Mouse (Mus musculus): ENCODE data around the gene Itpripl2. TPM values are rescaled to one million over a fixed set of nuclear protein-coding genes. Genes with fewer than 3 reads are reported as not detected.

Itpripl2 gene
- polyA plus RNA-seq, 1 experiment from 2014 or later: 7.2 TPM

GRCm38 (mm10) chr7:118503844-118504243 lies 12.1 kb upstream of the Itpripl2 start:
- H3K4me3 ChIP-seq (replicated peaks): no peak overlapping the region
- H3K36me3 ChIP-seq: no peaks in the 10 kb centered on the region
- no peak; the same call in 1 of the 2 replicates for ATAC-seq (ENCODE audit: insufficient number of reproducible peaks, low FRiP score, low TSS enrichment, low read depth)
- H3K4me2 ChIP-seq (replicated peaks): no peak overlapping the region
- H3K9me3 ChIP-seq (replicated peaks): no peaks in the 10 kb centered on the region
- H3K9ac ChIP-seq: no peak overlapping the region
- no peaks in the 10 kb centered on the region for H3K4me1 ChIP-seq
- 52% methylated on average over 4 of the region's 4 CpGs for WGBS
- H3K27me3 ChIP-seq: no peaks in the 10 kb centered on the region
- no peak overlapping the region for H3K27ac ChIP-seq (replicated peaks)

DNA sequence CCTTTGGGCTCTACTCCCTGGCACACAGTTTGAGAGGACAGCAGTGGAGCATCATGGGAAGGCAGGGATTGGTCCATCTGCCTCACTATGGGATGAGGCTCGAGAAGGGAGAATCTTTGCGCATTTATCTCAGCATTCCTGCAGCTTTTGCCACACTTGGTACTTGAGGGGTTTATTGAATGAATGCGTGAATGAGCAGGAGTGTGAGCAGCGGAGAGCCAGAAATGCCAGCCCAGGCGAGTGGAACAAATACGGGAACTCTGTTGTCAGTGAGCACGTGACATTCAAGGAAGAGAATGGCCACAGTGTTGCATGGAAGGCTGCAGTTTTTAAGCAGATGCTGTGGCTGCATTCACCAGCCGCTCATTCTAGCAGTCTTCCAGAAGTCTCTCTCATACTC lies 10.6 kb upstream of the Itpripl2 start:
- Histone ChIP-seq H3K27ac (replicated peaks) (no peak overlapping the region), H3K4me3 (replicated peaks) (no peak overlapping the region), H3K4me1 (no peaks in the 10 kb centered on the region), H3K27me3 (no peaks in the 10 kb centered on the region), H3K36me3 (no peaks in the 10 kb centered on the region), H3K9ac (no peak overlapping the region), H3K9me3 (replicated peaks) (no peaks in the 10 kb centered on the region), H3K4me2 (replicated peaks) (no peak overlapping the region)
- ATAC-seq (ENCODE audit: insufficient number of reproducible peaks, low FRiP score, low TSS enrichment, low read depth): no peak
- WGBS: 74% methylated on average over 8 of the region's 8 CpGs

GRCm38 (mm10) chr7:118499784-118500435 lies 8.1 kb upstream of the Itpripl2 start:
- ATAC-seq (ENCODE audit: insufficient number of reproducible peaks, low FRiP score, low TSS enrichment, low read depth): no peak
- Histone ChIP-seq H3K4me3 (replicated peaks) (no peak overlapping the region), H3K27ac (replicated peaks) (no peak overlapping the region), H3K36me3 (no peaks in the 10 kb centered on the region), H3K4me2 (replicated peaks) (no peak overlapping the region), H3K9me3 (replicated peaks) (no peaks in the 10 kb centered on the region), H3K4me1 (no peaks in the 10 kb centered on the region), H3K9ac (no peak overlapping the region), H3K27me3 (no peaks in the 10 kb centered on the region)
- WGBS: 50% methylated on average over 7 of the region's 7 CpGs

DNA sequence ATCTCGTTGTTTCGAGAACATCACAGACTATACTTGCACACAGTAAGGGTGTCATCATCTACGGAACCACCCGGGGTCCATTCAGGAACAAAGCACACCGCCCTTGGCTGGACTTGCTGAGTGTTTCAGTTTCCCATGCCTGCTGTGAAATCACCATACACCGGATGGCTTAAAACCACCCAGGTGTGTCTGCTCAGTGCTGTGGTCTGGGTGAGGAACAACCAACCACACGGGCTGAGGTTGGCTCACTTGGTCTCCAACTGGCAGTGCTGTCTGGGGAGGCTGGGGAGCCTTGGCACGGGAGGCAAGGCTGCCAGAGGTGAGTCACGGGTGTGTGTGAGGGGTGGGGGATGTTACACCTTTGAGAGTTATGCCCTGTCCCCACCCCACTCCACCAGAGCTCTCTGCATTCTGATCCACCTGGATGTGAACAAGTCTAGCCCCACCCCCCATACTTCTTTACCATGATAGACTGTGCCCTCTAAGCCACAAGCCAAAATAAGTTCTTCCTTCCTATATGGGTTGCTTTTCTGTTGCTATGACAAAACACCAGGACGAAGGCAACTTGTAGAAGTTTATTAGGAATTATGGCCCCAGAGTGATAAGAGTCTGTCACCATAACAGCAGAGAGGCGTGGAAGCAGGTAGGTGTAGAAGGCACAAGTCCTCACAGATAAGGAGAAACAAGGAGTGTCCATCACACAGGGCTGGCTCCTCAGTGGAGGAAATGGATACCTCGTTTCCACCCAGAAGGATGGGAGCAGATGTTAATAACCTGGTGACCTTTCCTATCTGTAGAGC lies 7.4 kb upstream of the Itpripl2 start:
- ATAC-seq (ENCODE audit: insufficient number of reproducible peaks, low FRiP score, low TSS enrichment, low read depth): no peak
- 84% methylated on average over 12 of the region's 12 CpGs for WGBS
- no peak overlapping the region for H3K4me3 ChIP-seq (replicated peaks)

DNA sequence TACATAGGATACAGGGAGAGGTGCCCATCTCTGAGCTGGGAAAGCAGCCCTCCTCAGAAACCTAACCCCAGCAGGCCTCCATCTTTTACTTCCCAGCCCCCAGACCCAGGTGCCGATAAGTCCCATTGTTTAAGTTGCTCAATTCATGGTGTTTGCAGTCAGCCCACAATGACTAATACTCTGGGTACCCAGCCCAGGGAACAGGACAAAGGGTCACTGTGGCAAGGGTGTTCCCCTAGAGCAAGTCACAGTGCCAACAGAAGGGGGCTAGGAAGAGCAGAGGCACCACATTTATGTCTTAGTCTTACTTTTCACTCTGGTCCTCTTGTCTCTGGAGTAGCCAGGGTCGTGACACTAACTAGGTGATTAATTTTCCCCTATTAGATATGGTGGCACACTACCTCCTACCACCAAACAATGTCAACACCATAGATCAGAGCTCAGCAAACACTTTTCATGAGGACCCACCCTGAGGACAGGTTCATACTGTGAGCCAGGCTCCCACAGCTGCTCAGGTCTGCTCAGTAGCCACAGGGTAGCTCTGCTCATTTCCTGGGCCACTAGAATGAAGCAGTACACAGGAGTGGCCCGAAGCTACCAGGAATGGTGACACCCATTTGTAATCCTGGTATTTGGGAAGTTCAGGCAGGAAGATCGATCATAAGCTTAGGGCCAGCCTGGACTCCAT lies 3.3 kb upstream of the Itpripl2 start:
- 80% methylated on average over 4 of the region's 4 CpGs for WGBS
- H3K27ac ChIP-seq (replicated peaks): no peak overlapping the region
- peaks cover 9% of the 10 kb centered on the region; the same call in 1 of the 2 replicates for H3K27me3 ChIP-seq
- no peak overlapping the region for H3K9ac ChIP-seq
- H3K4me2 ChIP-seq (replicated peaks): no peak overlapping the region
- peaks cover 22% of the 10 kb centered on the region for H3K4me1 ChIP-seq
- H3K36me3 ChIP-seq: no peaks in the 10 kb centered on the region
- no peak overlapping the region for H3K4me3 ChIP-seq (replicated peaks)
- no peak for ATAC-seq (ENCODE audit: insufficient number of reproducible peaks, low FRiP score, low TSS enrichment, low read depth)
- H3K9me3 ChIP-seq (replicated peaks): no peaks in the 10 kb centered on the region

More for the DNA sequence above, 7.4 kb upstream of the Itpripl2 start:
- Histone ChIP-seq H3K27ac (replicated peaks) (no peak overlapping the region), H3K9ac (no peak overlapping the region), H3K36me3 (no peaks in the 10 kb centered on the region), H3K9me3 (replicated peaks) (no peaks in the 10 kb centered on the region), H3K4me2 (replicated peaks) (no peak overlapping the region), H3K4me1 (no peaks in the 10 kb centered on the region), H3K27me3 (no peaks in the 10 kb centered on the region)

- H3K27ac ChIP-seq (replicated peaks): no peak overlapping the region
- WGBS: 89% methylated on average over 9 of the region's 9 CpGs
- no peaks in the 10 kb centered on the region for H3K9me3 ChIP-seq (replicated peaks)
- H3K4me1 ChIP-seq: peaks cover 33% of the 10 kb centered on the region
- no peaks in the 10 kb centered on the region for H3K36me3 ChIP-seq
- no peak overlapping the region for H3K4me2 ChIP-seq (replicated peaks)
- no peak overlapping the region for H3K9ac ChIP-seq
- no peak for ATAC-seq (ENCODE audit: insufficient number of reproducible peaks, low FRiP score, low TSS enrichment, low read depth)
- no peak overlapping the region for H3K4me3 ChIP-seq (replicated peaks)
- H3K27me3 ChIP-seq: peaks cover 9% of the 10 kb centered on the region; the same call in 1 of the 2 replicates
Measured at GRCm38 (mm10) chr7:118493892-118494291, 2.1 kb upstream of the Itpripl2 start.

- H3K4me3 ChIP-seq (replicated peaks): peak overlapping the region; percentile 72
- H3K27me3 ChIP-seq: peaks cover 9% of the 10 kb centered on the region; the same call in 1 of the 2 replicates
- H3K36me3 ChIP-seq: no peaks in the 10 kb centered on the region
- WGBS: 6% methylated on average over 65 of the region's 67 CpGs
- H3K4me1 ChIP-seq: peaks cover 41% of the 10 kb centered on the region
- peak overlapping the region; percentile 71 for H3K4me2 ChIP-seq (replicated peaks)
- peak overlapping the region; percentile 78 for H3K9ac ChIP-seq
- H3K9me3 ChIP-seq (replicated peaks): no peaks in the 10 kb centered on the region
- ATAC-seq (ENCODE audit: insufficient number of reproducible peaks, low FRiP score, low TSS enrichment, low read depth): peak; percentile 45
- H3K27ac ChIP-seq (replicated peaks): peak overlapping the region; percentile 91
Measured at GRCm38 (mm10) chr7:118490666-118491430, 927 bp downstream of the Itpripl2 start.

GRCm38 (mm10) chr7:118489706-118490665 lies 1.8 kb downstream of the Itpripl2 start:
- 33% methylated on average over 57 of the region's 57 CpGs for whole genome bisulfite sequencing
- Histone ChIP-seq H3K9ac (peak overlapping the region; percentile 78; the same call in 1 of the 2 replicates), H3K27ac (replicated peaks) (no peak overlapping the region), H3K4me3 (replicated peaks) (peak overlapping the region; percentile 72), H3K4me1 (peaks cover 41% of the 10 kb centered on the region), H3K27me3 (peaks cover 9% of the 10 kb centered on the region; the same call in 1 of the 2 replicates), H3K4me2 (replicated peaks) (peak overlapping the region; percentile 71), H3K9me3 (replicated peaks) (no peaks in the 10 kb centered on the region), H3K36me3 (no peaks in the 10 kb centered on the region)
- ATAC-seq (ENCODE audit: insufficient number of reproducible peaks, low FRiP score, low TSS enrichment, low read depth): no peak

- peak overlapping the region; percentile 21 for H3K4me2 ChIP-seq (replicated peaks)
Measured at GRCm38 (mm10) chr7:118488060-118488664, 3.6 kb downstream of the Itpripl2 start.

More at GRCm38 (mm10) chr7:118488060-118488664, 3.6 kb downstream of the Itpripl2 start:
- Histone ChIP-seq H3K4me3 (replicated peaks) (0 out of 2 replicates have a peak overlapping the region, but pooled peaks have one; percentile 6), H3K36me3 (no peaks in the 10 kb centered on the region), H3K27ac (replicated peaks) (no peak overlapping the region), H3K9ac (no peak overlapping the region), H3K4me1 (peaks cover 41% of the 10 kb centered on the region), H3K9me3 (replicated peaks) (no peaks in the 10 kb centered on the region), H3K27me3 (peaks cover 9% of the 10 kb centered on the region; the same call in 1 of the 2 replicates)
- 26% methylated on average over 8 of the region's 8 CpGs for WGBS
- ATAC-seq (ENCODE audit: insufficient number of reproducible peaks, low FRiP score, low TSS enrichment, low read depth): no peak

All from embryonic facial prominence, embryonic 15.5 days (tissue).